Mouse (Mus musculus) yolk sac, embryonic 10.5 days (tissue): ENCODE measurements around the gene Olfr469.
"Not testable (repeated sequence)": the region's sequence is repeated elsewhere in the genome, so short reads cannot be mapped to it uniquely, and the experiment has no call there.

Experiments used
- DNase-seq: peaks from one replicate; pipeline ENCODE4 v3.0.0-alpha.2; 2017; ENCODE audit warnings: low spot score

Gene Olfr469

DNA sequence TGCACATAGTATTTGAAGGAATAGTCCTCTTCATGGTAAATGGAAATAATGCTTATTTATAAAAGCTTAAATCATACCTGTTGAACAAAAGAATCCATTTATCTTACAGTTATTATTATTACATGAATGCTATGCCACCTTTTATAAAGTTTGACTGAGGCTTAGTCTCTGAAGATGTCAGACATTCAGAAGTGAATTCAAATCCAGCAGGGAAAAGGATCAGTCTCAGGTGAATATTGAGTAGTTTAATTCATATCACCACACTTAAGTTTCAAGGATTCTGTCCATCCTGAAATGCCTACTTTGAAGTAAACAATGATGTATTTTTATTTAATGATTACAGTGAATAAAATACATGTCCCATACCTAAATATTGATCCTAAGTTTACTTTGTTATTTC is at the start of gene Olfr469:
TSS of gene Olfr469 (minus strand) at position 101 of the 400 bp plus-strand sequence.
- DNase-seq: not testable (repeated sequence)

DNA sequence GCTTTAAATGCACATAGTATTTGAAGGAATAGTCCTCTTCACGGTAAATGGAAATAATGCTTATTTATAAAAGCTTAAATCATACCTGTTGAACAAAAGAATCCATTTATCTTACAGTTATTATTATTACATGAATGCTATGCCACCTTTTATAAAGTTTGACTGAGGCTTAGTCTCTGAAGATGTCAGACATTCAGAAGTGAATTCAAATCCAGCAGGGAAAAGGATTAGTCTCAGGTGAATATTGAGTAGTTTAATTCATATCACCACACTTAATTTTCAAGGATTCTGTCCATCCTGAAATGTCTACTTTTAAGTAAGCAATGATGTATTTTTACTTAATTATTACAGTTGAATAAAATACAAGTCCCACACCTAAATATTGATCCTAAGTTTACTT is 22.0 kb upstream of the Olfr469 start, which contains the start of gene Olfr470:
TSS of gene Olfr470 (minus strand) at position 101 of the 400 bp plus-strand sequence.
- DNase-seq: not testable (repeated sequence)

DNA sequence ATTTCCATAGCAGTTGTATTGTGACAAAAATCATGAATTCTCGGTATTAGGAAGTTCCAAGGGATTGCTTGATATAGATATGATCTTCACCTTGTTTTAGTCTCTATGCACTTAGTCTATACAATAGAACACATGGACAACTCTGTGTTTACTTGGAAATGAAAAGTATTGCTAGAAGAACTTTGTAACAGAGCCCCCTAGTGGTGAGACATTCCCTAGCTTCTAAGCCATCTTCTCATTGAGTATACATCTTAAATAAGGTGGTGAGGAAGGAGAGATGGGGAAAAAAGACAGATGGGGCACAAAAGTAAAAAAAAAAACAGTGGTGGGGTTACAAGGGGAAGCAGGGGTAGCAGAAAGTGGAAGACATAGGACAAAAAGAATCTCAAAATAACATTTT is 16.4 kb upstream of the Olfr469 start:
- DNase-seq: no peak

DNA sequence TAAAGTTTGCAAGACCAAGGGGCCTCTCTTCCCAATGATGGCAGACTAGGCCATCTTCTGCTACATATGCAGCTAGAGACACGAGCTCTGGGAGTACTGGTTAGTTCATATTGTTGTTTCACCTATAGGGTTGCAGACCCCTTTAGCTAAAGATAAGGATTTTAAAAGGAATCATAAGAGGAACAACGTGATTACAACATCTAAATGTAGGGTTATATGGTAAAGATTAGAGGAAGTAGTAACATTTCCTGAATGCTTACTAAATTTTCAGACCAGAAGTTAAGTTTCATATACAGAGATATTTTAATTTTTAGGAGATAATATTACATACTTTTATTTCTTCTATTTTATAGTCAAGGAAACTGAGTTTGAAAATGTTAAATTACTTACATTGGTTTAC is 1.5 kb downstream of the Olfr469 start:
- not testable (repeated sequence) for DNase-seq

GRCm38 (mm10) chr7:107819442-107819841 is 5.9 kb downstream of the Olfr469 start:
- DNase-seq: no peak

DNA sequence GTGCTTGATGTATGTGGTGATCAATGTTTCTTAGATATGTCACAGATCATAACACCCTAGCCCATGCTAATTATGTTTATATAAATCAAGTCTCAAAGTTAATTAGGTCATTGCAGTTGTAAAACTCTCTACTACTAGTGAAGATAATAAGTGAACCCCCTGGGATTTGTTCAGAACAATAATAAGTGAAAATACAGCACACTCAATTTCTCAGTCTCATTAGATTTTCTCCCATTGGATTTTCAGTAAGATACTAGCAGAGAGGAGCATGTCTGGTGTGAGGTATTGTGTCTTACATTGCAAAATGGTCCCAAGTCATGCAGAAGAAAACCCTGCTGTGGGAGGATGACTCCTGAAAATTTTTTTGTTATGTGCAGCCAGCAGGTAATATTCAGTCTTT is 13.4 kb downstream of the Olfr469 start, which contains the start of gene Olfr467:
TSS of gene Olfr467 (plus strand) at position 301 of the 400 bp plus-strand sequence.
- no peak for DNase-seq

- DNase-seq: no peak
Observed at GRCm38 (mm10) chr7:107802138-107802537, 23.2 kb downstream of the Olfr469 start.

GRCm38 (mm10) chr7:107801108-107801507 is 24.2 kb downstream of the Olfr469 start, which contains the start of gene Ovch2:
Gene Ovch2 (minus strand): TSS chr7:107801208.
- no peak for DNase-seq

- no peak for DNase-seq
Observed at GRCm38 (mm10) chr7:107796500-107796899, 28.8 kb downstream of the Olfr469 start.

GRCm38 (mm10) chr7:107787977-107788620 is 37.2 kb downstream of the Olfr469 start:
- DNase-seq: no peak

DNA sequence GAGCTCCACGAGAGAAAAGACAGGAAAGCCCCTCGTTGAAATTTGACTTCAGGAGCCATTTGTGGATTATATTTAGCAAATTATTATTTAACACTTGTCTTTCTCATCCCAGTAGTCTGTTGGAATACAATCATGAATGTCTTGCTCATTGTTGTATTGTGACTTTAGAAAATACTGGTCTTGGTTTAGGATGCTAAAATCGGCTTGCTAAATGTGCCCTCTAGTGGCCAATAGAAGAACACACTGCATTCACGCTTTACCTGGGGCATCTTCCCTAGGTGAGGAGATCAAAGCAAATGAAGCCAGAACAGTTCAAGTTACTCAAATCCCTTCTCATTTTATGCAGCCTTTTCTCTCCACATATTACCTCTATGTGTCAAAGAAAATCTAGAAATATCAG is 45.7 kb downstream of the Olfr469 start:
- no peak for DNase-seq

- no peak for DNase-seq
Observed at GRCm38 (mm10) chr7:107778216-107778615, 47.1 kb downstream of the Olfr469 start.

GRCm38 (mm10) chr7:107770812-107771211 is 54.5 kb downstream of the Olfr469 start:
- DNase-seq: no peak
